Mouse (Mus musculus): ENCODE data around the gene Krtap3-3. TPM values are rescaled to one million over a fixed set of nuclear protein-coding genes. Genes with fewer than 3 reads are reported as not detected.
"Not testable (repeated sequence)": the region's sequence is repeated elsewhere in the genome, so short reads cannot be mapped to it uniquely, and the experiment has no call there.

Krtap3-3 gene
- total RNA-seq (2015; ENCODE audit: low replicate concordance), result not detected in 2 replicates
- total RNA-seq (2017; ENCODE audit: low replicate concordance), result not detected in 2 replicates

DNA sequence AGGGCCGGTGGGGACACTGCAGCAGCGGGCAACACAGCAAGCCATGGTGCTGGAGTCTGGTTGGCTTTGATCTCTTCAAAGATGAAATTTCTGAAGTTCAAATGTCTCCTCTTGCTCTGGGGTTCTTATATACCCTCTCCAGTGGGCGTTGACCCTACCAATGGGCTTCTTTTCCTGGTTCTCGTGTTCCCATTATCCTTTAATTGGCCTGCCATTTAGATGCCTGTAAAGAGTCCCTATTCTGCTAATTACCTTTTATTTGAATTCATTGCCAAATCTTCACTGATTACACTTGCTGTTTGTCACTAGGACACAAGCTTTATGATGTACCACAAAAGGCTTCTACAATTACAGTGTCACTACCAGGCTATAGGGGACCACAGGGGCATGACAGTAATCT lies at the start of gene Krtap3-3:
Gene Krtap3-3, minus strand, starts transcription at position 101 of the 400 bp plus-strand sequence.
- no peak for ATAC-seq (replicated peaks; ENCODE audit: low FRiP score, poor library complexity, severe bottlenecking)

DNA sequence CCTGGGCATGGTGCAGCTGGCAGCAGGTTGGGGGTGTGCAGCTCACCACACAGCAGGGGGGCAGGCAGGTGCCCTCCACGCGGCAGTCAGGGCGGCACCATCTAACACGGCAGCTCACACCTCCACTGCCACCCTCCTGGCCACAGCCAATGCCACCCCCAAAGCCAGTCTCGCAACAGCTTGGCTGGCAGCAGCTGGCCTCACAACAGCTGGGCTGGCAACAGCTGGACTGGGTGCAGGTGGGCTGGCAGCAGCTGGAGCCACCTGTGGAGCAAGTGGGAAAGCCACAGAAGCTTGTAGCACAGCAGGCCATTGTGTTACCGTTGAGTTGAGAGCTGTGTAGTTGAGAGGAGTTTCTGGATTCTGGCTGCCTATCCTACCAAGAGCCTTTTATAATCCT lies 47.1 kb upstream of the Krtap3-3 start, which contains the start of gene Krtap9-3:
Gene Krtap9-3, minus strand, starts transcription at position 364 of the 400 bp plus-strand sequence.
- not testable (repeated sequence) for ATAC-seq (replicated peaks; ENCODE audit: low FRiP score, poor library complexity, severe bottlenecking)

DNA sequence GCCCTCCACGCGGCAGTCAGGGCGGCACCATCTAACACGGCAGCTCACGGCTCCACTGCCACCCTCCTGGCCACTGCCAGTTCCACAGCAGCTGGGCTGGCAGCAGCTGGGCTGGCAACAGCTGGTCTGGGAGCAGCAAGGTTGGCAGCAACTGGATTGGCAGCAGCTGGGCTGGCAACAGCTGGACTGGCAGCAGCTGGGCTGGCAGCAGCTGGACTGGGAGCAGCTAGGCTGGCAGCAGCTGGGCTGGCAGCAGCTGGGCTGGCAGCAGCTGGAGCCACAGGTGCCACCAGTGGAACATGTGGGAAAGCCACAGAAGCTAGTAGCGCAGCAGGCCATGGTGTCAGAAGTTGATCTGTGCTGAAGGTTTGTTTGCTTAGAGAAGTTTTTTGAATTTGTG lies 40.3 kb upstream of the Krtap3-3 start, which contains the start of gene Krtap1-3:
Gene Krtap1-3, minus strand, starts transcription at position 359 of the 400 bp plus-strand sequence.
- ATAC-seq (replicated peaks; ENCODE audit: low FRiP score, poor library complexity, severe bottlenecking), result no peak

DNA sequence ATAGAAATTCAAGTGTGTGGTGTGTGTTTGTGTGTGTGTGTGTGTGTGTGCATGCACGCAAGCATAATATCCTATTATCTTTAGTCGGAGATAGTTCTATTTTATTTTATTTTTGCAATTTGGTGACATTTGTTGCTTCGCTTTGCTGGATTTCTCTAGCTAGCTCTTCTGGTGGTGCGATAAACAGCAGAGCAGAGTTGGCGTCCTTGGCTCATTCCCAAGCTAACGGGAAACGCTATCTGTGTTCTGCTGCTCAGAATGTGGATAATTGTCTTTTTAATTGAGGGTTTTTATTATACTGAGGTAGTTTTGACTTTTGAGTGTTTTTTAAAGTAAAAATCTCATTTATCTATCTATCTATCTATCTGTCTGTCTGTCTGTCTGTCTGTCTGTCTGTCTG lies 34.4 kb upstream of the Krtap3-3 start:
- no peak for ATAC-seq (replicated peaks; ENCODE audit: low FRiP score, poor library complexity, severe bottlenecking)

DNA sequence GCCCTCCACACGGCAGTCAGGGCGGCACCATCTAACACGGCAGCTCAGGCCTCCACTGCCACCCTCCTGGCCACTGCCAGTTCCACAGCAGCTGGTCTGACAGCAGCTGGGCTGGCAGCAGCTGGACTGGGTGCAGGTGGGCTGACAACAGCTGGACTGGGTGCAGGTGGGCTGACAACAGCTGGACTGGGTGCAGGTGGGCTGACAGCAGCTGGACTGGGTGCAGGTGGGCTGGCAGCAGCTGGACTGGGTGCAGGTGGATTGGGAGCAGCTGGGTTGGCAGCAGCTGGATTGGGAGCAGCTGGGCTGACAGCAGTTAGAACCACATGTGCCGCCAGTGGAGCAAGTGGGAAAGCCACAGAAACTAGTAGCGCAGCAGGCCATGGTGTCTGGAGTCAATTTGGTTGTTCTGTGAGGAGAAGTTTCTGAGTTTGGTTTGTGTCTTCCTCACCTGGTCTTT lies 32.6 kb upstream of the Krtap3-3 start, which contains the start of gene Krtap1-4:
Gene Krtap1-4, minus strand, starts transcription at position 410 of the 460 bp plus-strand sequence.
- no peak for ATAC-seq (replicated peaks; ENCODE audit: low FRiP score, poor library complexity, severe bottlenecking)

DNA sequence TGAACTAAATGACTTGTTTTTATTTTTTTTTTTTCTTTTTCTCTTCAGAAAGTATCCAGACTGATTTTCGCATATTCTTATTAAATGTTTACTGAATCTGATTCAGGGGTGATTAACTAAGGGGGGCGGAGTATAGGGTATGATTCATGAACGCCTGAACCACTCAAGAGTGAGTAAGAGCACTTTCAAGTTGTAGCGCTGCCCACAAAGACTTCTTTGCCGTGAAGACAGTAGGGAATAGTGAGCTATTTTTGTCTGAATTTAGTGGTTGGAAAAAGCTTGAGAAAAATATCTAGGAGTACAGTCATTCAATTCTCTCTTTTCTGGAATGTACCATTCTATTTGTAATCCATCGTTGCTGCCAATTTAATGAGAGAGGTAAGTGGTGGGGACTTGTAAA lies 30.9 kb upstream of the Krtap3-3 start:
- no peak for ATAC-seq (replicated peaks; ENCODE audit: low FRiP score, poor library complexity, severe bottlenecking)

DNA sequence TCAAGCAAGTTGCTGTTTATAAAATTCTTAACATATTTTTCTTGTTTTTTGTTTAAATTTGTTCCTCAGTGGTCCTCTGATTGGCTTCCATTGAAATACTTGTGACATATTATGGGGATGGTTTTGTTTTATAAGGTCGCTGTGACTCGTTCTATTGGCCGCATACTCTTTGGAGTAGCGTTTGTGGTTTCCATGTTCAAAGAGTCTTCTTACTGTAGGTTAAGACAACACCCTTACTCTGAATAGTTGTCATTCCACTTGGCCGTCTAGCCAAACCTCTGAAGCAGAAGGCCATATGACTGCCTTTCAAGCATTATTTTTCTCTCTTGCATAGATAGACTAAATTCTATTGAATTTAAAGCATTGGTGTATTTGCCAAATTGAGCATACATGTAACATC lies 30.4 kb upstream of the Krtap3-3 start:
- no peak for ATAC-seq (replicated peaks; ENCODE audit: low FRiP score, poor library complexity, severe bottlenecking)

DNA sequence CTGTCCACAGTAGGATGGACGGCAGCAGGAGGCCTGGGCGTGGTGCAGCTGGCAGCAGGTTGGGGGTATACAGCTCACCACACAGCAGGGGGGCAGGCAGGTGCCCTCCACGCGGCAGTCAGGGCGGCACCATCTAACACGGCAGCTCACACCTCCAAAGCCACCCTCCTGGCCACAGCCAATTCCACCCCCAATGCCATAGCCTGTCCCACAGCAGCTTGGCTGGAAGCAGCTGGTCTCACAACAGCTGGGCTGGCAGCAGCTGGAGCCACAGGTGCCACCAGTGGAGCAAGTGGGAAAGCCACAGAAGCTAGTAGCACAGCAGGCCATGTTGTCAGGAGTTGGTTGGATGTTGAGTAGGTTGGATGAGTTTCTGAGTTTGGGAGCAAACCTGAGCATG lies 30.0 kb upstream of the Krtap3-3 start, which contains the start of gene Krtap1-5:
Gene Krtap1-5, minus strand, starts transcription at position 381 of the 400 bp plus-strand sequence.
- no peak for ATAC-seq (replicated peaks; ENCODE audit: low FRiP score, poor library complexity, severe bottlenecking)

DNA sequence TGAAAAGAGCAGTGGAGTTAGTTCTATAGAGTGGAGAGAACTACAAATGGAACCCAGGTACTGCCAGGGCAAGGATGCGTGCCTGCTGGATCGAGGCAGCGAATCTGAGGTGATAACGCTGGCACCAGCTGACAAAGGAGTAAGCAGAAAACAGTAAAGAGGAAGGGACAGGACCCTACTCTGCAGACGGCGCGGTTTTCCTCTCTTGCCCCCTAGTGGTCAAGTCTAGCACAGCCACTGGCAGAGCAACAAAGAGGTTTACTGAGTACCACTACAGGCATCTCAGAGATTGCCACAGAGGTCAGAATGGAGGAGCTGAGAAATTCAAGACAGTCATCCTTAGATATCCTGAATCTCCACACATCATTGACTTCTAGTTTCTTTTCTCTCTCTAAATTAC lies 23.4 kb upstream of the Krtap3-3 start:
- no peak for ATAC-seq (replicated peaks; ENCODE audit: low FRiP score, poor library complexity, severe bottlenecking)

DNA sequence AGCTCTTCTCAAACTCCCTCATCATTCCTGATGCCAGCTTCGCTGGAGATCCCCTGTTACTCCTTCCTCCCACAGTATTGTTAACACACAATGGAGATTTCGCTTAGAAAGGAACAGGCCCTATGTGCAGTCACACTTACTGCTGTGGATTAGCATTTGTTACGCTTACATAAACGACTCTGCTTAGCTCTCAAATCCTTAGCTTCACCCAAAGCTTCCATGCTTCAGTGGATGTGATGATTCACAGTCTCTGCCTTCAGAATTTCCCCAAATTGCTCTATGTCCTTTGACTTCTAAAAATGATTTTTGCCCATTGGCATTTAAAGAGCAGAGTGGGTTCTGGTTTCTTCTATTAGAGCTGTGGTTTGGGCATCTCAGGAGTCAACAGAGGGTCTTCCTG lies 22.5 kb upstream of the Krtap3-3 start:
- ATAC-seq (replicated peaks; ENCODE audit: low FRiP score, poor library complexity, severe bottlenecking), result no peak

DNA sequence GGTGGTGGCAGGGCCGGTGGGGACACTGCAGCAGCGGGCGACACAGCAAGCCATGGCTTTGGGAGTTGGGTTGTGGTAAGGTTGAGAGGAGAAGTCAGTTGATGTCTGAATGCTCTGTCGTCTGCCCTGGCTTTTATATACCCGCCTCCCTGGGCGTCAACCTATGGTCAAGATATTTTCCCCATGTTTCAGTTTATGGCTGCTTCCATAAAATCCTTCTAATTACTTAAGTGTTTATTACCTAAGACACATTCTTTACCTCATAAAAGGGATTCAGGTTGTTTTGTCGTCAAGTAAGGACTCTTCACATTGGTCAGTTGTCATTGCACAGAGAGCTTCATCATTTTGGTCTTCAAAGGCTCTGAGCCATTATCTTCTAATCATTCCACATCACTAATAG lies 15.9 kb upstream of the Krtap3-3 start, which contains the start of gene Krtap3-1:
Gene Krtap3-1, minus strand, starts transcription at position 101 of the 400 bp plus-strand sequence.
- ATAC-seq (replicated peaks; ENCODE audit: low FRiP score, poor library complexity, severe bottlenecking), result no peak

DNA sequence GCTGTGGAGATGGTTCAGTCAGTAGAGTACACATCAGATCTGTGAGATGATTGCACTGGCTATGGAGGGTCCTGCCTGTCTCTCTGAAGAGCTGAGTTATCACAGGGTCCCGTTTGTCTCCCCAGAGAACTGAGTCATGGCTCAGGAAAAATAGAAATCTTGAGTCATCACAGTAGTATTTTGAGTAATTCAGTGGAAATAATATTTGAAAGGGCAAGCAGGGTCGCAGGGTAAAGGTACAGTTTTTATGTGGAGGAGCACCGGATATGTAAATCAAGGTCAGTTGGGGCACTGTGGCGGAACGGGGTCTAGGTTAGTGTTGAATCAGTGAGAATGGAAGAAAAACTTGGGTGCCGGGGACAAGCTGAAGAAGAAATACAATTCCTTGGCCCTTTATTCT lies 11.9 kb upstream of the Krtap3-3 start:
- no peak for ATAC-seq (replicated peaks; ENCODE audit: low FRiP score, poor library complexity, severe bottlenecking)

DNA sequence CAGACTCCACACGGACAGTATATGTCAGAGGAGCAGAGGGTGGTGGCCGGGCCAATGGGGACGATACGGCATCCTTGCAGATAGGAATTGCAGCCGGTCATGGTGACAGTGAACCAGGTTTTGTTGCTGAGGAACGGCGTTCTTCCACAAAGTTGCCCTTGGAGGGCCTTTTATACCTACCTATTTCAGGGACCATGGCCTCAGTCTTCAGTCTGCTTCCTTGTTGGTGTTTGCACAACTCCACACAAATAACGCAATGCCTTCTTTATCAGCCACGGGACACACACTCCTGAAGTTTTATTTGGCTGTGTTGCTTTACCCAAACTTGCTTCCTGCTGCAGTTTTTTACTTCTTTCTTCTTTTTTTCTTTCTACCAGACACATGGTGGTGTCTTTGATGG lies 8.7 kb upstream of the Krtap3-3 start, which contains the start of gene Gm11939:
Gene Gm11939, minus strand, starts transcription at position 101 of the 400 bp plus-strand sequence.
- no peak for ATAC-seq (replicated peaks; ENCODE audit: low FRiP score, poor library complexity, severe bottlenecking)

DNA sequence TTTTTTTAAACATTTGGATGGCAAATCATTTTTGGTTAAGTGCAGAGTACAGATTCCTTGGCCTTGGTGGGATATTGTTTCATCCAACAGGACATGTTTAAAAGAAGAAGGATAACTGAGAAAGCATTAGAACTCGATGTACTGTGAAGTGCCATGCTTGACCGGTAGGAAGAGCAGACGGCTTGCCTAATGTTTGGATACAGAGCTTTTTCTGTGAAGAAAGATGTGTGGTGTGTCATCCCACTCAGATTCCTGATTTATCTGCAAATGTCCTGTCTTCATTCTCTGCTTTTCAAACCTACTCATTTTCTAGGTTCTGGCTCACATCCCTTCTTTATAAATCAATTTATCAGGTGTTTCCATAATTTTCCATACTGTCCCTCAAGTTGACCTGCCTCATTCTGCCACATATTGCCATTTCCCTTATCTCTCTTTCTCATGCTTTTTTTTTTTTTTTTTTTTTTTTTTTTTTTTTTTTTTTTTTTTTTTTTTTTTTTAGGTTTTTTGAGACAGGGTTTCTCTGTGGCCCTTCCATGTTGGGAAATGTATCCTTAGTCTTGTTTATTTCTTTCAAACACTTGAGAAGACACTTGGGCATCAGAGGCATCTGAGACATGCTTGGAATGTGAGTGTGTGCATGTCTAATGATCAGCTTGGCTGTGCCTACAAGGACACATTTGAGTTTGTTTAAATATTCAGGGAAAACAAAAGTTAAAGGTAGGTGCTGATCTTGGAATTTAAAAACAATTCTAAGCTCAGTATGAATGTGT lies 7.5 kb upstream of the Krtap3-3 start:
- ATAC-seq (replicated peaks; ENCODE audit: low FRiP score, poor library complexity, severe bottlenecking), result no peak

DNA sequence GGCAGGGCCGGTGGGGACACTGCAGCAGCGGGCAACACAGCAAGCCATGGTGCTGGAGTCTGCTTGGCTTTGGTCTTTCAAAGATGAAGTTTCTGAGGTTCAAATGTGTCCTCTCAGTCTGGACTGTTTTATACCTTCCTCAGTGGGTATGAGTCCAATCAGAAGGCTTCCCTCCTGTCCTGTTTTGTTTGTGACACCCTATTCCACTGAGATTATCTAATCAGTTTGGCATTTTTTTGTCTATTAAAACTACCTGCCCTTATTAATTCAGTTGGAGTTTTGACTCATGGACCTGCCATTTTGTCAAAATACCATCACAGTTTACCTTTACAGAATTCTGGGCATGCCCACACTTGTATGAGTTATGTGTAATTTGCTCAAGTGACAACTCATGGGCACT lies 6.1 kb upstream of the Krtap3-3 start, which contains the start of gene Krtap3-2:
Gene Krtap3-2, minus strand, starts transcription at position 101 of the 400 bp plus-strand sequence.
- ATAC-seq (replicated peaks; ENCODE audit: low FRiP score, poor library complexity, severe bottlenecking), result no peak

DNA sequence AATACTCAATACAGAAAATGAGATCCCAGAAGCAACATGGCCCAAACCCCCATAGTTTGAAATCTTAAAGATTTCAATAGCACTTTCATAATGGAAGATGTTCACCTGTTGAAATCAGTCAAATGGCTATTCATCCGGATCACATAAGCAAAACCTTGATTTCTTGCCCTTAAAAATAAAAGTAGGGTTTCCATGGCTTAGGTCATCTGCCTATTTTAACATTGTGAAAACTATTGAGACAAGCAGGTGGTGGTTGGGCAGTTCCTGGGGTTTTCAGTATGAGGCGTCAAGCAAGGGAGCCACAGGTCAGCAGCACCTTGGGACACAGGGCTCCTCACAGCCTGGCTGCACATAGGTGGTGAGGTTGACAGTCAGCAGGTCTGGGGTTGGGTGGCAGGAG lies 5.5 kb upstream of the Krtap3-3 start:
- no peak for ATAC-seq (replicated peaks; ENCODE audit: low FRiP score, poor library complexity, severe bottlenecking)

DNA sequence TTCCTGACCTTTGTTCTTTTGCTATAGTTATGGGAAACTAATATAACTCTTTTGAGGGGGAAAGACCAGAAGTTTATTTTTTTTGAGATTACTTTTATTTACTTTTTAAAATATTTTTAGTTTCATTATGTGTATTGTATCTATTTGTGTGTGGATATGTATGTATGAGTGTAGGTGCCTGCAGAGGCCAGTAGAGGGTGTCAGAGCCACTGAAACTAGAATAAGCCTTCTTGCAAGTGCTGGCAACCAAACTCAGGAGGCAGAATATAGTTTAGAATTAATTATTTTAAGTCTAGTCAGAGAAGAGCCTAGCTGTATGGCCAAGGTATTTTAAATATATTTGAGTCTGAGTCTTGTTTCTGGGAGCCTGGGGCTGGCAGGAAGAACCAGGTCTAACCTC lies 2.8 kb downstream of the Krtap3-3 start:
- no peak for ATAC-seq (replicated peaks; ENCODE audit: low FRiP score, poor library complexity, severe bottlenecking)

DNA sequence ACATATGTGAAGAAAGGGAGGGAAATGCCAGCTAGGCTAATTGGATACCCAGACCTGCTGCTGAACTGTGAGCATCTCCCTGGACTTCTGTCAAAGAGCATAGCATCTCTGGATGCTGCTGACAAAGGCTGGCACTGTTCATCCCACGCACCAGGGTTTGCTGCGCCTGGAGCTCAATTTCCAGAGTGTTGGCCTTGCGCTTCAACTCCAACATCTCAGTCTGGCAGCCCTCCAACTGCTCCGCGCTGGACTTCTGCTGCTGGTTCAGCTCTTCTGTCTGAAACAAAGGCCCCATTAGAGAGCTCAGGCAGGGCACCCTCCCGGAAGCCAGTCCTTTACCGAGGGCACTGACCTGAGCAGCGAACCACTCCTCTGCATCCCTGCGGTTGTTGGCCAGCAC lies 10.9 kb downstream of the Krtap3-3 start:
- ATAC-seq (replicated peaks; ENCODE audit: low FRiP score, poor library complexity, severe bottlenecking), result no peak

DNA sequence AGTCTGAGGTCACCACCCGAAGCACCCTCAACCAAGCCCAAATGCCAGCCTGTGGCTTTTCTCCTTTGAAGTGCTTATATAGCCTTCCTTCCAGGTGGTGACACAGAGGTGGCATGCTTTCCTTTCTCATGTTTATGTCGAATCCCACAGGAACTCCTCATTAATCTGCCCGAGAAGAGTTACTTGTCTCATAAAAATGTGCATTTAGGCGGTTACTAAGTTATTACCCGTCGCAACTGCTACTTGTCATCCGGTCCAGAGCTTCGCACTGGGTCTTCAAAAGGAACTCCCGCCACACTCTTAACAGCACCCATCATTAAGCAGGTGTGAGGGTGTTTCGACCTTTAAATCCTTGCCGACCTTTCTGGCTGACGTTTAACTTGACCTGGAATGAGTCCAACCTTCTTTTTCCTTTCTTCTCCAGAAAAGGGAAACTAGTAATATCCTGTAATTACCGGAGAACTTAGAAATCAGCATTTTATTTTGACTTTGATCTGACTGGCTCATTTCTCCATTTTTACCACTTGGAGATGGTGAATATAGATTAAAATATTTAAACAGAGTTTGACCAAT lies 29.3 kb downstream of the Krtap3-3 start, which contains the start of gene Krt39:
Gene Krt39, minus strand, starts transcription at position 51 of the 573 bp plus-strand sequence.
- ATAC-seq (replicated peaks; ENCODE audit: low FRiP score, poor library complexity, severe bottlenecking), result no peak

DNA sequence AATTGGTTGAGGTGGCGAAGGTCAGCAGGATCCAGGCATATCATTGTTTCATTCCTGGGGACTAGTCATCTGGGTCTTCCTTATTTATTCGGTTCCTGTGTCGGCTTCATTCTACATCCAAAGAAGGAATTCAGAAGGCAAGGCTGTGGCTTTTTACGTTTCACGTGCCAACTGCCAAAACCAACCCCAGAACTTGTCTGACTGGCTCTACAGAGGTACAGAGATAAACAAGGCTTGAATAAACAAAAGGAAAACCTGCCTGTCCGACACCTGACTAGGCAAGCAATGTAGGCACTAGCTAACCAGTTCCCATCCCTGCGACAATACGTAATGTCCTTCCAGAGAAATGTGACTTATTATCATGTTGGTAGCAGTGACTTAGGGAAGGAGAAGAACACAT lies 36.6 kb downstream of the Krtap3-3 start:
- no peak for ATAC-seq (replicated peaks; ENCODE audit: low FRiP score, poor library complexity, severe bottlenecking)

Measured in erythroid progenitor cell, adult 5-6 weeks (primary cell).